Mouse (Mus musculus): Measurements from ENCODE around the gene Tcirg1.

DNA sequence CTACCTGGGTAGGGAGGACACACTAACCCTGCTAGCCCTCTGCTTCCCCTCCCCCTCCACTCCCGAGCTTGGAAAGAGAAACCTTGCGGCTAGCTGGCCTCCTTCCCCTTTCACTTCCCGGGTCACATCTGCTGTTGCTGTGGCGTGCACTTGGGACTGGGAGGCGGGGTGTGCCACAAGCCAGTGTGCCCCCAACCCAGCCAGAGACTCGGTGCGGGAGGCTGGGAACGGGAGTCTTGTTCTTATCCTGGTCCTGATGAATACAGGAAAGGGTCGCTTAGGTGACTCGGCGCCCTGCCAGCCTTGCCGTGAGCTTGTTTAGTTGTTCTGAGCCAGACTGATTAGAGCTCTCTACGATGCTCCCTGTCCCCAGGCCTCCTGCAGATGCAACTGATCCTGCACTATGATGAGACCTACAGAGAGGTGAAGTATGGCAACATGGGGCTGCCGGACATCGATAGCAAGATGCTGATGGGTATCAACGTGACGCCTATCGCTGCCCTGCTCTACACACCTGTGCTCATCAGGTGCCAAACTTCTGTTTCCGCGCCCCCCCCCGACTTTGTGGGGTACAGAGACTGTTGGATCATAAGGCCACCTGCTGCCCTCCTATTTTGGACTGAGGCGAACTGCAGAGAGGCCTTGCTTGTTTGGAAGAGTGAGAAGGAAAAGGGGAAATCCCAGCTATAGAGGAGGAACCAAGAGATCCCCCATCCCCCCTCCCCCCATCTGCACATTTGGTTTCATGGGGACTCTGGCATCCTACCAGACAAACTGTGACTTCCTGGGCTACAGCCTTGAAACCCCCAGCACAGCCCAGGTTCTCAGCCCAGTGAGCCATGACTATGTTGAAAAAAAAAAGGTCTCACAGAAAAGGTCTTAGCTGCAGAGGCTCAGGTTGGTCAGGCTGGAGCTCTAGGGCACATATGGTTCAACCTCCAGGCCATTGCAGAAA, 29.2 kb upstream of the Tcirg1 start:
- TF ChIP-seq ZNF384 (IDR thresholded peaks at IDR 0.05; ENCODE audit: low read depth, low read length) (no peak), MAFK (IDR thresholded peaks at IDR 0.05; ENCODE audit: insufficient read depth, low read depth, low read length) (no peak), HCFC1 (IDR thresholded peaks at IDR 0.05; ENCODE audit: borderline replicate concordance, insufficient read depth, low read length) (no peak), ZC3H11A (IDR thresholded peaks at IDR 0.05; ENCODE audit: borderline replicate concordance, low read depth, low read length) (no peak), CHD2 (IDR thresholded peaks at IDR 0.05; ENCODE audit: low read depth, low read length) (no peak)
